Mouse (Mus musculus) frontal cortex, postnatal 25 days (tissue): ENCODE results near the gene Dhfr.
A peak's percentile ranks its signal among the peaks of the same experiment; 100 is the strongest.
"Not testable (repeated sequence)": the region's sequence is repeated elsewhere in the genome, so short reads cannot be mapped to it uniquely, and the experiment has no call there.

Source experiments
- DNase-seq, 2 experiments: peaks; one replicate each; pipeline ENCODE4 v3.0.0; 2022; ENCODE audit warnings: low spot score in 2 of 2

The Dhfr gene

GRCm38 (mm10) chr13:92354456-92355271 lies at the start of gene Dhfr, which contains the start of gene Msh3:
Dhfr (plus strand) TSS chr13:92354726.
Msh3 (minus strand) TSS chr13:92355003.
- DNase-seq: peak; percentile 94

- no peak for DNase-seq
These were observed 48.8 kb upstream of the Dhfr start, which contains the start of gene Gm20379 for GRCm38 (mm10) chr13:92305680-92306079. Gm20379 (plus strand) TSS chr13:92305980.

GRCm38 (mm10) chr13:92314613-92315012 lies 39.9 kb upstream of the Dhfr start:
- no peak for DNase-seq

DNA sequence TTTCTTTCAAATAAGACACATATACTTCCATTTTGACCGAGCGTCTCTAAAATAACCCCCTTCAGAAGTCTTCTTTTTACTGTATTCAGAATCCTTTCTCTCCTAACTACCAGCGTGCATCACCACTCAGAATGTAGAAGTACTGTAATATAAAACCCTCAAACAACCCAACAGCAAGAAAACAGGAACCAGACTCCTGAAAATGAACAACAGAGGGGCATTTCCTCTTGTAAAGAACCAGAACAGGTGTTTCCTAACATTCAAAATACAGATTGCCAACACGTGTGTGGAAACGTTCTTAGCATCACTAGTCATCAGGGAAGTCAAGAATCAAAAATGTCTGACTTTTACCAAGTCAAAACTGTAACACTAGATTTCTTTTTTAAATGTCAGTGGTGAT lies 33.8 kb upstream of the Dhfr start:
- DNase-seq: no peak

DNA sequence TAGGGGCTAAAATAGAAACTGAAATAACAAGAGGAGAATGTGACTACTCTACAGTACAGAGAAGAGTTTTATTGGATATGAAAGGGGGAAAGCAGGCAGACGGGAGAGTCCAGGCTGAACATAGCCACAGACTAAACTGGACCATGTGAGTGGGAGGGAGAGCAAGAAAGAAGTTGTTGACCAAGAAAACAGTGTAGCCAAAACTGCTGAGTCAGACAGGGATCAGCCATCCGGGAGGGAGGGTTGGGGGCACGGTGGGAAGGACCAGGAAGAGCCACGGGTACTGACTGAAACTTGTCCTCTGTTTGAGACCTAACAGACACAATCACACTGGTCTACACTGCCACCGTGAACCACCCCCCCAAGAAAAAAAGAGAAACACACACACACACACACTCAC lies 28.5 kb upstream of the Dhfr start:
- DNase-seq: no peak

DNA sequence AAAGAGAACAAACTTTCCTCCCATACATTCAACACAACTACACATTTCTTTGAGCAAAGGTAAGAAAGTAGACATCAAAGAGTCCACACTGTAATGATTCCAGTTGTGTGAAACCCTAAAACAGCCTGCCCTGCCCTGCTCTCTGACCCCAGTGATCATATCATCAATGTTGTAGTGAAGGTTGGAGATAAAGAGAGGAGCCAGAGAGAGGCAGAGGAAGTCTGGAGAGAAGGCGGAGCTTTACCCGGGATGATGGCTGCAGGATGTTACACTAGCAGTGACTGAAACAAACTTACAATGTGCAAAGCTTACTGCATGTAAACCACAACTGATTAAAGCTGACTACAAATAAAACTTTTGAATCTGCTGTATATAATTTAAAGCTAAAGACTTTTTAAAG lies 26.5 kb upstream of the Dhfr start:
- DNase-seq: no peak

GRCm38 (mm10) chr13:92330621-92331020 lies 23.9 kb upstream of the Dhfr start:
- DNase-seq: no peak

DNA sequence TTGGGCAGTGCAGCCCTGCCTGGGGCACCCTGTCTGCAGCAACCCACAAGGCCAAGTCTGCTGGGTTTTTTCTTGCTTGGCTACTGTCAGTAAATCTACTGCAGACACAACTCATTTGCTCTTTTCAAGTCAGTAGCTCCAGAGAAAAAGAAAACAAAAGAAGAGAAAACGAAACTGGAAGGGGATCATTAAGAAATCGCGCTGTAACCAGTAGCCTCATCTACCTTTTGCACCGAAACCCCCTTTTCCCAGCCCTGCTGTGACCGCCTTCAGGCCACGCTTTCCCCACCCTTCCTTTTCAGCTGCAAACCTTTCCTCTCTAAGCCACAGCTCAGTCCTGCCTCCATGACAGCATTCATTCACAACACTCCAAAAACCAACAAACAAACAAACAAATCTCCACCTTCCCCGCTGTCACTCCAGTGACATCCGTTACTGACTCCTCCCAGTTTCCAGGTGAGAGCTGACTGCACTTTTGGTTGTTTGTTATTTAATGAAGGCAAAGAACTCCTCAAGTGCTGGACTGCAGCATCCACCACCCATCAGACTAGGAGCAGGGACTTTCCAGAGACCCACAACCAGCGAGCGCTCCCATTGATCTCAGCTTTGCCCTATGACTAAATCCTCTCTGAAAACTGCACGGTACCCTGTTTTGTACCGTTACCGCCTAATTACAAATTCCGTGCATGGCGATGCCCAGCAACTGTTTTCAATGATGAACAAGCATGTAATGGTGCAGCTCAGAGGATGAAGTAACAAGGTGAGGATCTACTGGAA lies 22.2 kb upstream of the Dhfr start:
- no peak for DNase-seq

- no peak for DNase-seq
These were observed 17.7 kb upstream of the Dhfr start for GRCm38 (mm10) chr13:92336857-92337256.

DNA sequence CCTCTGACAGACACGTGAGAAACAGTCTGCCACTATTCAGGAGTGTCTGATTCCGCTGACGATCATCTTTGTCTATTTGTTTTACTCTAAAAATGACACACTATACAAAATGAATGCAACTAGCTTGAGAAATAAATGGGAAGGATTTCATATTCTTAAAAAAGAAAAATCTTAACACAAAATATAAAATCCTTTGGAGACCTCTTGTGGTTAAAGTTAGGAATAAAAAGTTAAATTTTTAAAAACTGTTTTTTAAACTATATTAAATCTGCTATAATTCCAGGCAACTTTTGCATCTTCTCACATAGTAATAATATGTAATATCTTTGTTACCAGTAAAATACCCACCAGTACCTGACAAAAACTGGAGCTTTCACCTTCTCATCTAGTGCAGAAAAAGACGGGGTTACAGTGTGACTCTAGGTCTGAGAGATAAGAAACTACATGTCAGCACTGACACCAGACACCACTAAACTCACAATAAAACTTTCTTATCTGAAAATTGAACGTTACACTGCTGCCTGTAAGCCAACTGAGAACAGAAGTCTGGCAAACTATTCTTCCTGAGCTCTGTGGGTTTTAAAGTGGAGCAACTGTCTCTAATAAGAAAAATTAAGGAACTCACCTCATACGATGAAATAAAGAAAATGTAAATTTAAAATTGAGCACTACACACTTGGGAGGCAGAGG lies 16.6 kb upstream of the Dhfr start:
- no peak for DNase-seq

DNA sequence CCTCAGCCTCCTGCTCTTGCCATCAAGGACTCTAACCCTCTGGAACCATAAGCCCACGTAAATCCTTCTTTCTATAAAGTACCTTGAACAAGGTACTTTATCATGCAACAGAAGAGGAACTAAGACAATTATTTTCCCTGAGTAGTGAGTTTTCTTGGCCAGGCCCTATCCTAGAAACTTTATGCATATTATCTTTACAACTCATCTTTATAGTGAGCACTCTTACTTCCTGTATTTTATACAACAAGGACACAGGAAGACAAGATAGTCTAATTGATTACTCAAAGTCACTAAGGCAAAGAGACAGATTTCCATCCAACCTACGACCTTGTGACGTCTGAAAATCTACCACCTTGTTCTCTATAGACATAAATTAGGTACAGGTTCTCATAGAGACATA lies 14.7 kb upstream of the Dhfr start:
- DNase-seq: no peak

DNA sequence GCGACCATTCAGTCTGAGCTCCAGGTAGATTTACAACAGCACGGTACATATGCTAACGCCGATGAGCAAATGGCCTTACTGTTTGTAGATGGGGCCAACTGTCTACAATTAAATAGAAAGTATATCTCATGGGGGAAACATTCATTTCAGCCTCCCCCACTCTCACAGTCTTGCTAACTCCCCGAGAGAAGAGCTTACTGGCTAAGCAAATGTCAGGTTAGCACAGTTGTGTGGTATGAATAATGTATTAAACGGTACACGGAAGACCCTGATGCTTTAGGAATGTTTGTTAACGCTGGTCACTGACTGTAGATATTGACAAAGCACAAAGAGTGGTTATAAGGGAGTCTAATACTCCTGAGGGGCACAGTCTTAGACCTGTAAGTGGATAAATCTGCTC lies 10.5 kb upstream of the Dhfr start:
- DNase-seq: no peak

DNA sequence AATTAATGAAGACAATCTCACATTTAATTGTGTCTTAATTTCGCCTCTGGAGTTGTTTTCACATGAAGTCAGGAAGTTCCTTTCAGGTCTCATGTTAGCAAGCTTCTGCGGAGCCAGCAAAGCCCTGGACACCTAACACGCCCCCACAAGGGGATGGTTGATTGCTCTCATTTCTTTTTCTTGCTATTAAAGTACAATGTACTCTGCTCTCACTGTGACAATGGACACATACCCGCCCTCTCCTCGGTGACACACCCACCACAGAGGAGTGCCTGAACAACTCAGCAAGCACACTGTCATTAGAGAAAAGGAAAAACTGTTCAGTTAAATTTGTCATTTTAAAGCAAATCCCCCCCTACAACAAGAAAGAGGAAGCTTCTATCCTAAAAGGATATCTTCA lies 8.2 kb upstream of the Dhfr start:
- no peak for DNase-seq

- DNase-seq: no peak
These were observed 3.4 kb upstream of the Dhfr start for GRCm38 (mm10) chr13:92351100-92351499.

- DNase-seq: no peak
These were observed 570 bp upstream of the Dhfr start for GRCm38 (mm10) chr13:92353956-92354355.

GRCm38 (mm10) chr13:92355272-92355643 lies 732 bp downstream of the Dhfr start:
- no peak for DNase-seq

- no peak for DNase-seq
These were observed 1.9 kb downstream of the Dhfr start for GRCm38 (mm10) chr13:92356376-92356775.

GRCm38 (mm10) chr13:92357644-92358043 lies 3.1 kb downstream of the Dhfr start:
- no peak for DNase-seq

GRCm38 (mm10) chr13:92361609-92362008 lies 7.1 kb downstream of the Dhfr start:
- no peak for DNase-seq

- DNase-seq: no peak
These were observed 10.8 kb downstream of the Dhfr start for GRCm38 (mm10) chr13:92365312-92365711.

DNA sequence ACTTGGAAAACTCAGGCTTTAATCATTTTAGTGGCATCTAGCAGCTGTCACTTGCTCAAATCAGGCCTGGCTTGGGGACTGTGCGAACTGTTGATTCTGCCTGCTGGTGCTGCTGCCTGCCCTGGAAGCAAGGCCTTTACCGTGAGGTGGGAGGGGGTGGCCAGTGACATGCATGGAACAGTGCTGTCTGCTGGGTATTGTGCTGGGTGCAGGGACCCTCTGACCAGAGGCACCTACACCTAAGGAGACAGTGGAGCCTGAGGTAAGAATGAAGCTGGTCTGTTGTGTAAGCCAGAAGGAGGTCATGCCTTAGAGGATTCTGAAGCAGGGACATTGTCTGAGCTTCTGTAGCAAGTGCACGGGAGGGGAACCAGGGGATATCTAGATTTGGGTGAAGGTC lies 16.3 kb downstream of the Dhfr start:
- no peak for DNase-seq

DNA sequence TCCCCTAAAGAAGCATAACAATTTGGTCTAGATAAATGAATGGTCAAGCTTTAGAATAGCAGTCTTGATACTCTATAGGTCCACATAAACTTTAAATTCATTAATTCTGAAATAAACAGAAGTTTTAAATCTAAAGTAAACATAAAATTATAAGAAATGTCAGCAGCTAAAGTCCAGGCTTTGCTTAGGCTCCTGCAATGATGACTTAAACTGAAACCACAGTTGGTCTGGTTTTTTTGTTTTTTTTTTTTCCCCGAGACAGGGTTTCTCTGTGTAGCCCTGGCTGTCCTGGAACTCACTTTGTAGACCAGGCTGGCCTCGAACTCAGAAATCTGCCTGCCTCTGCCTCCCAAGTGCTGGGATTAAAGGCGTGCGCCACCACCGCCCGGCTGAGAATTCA lies 16.9 kb downstream of the Dhfr start:
- not testable (repeated sequence) for DNase-seq
